Mouse (Mus musculus) adipocyte (in vitro differentiated cells): ENCODE results near the gene Barx2.

Experiments
- DNase-seq: peaks from one replicate; pipeline ENCODE4 v3.0.0-alpha.2; 2016; ENCODE audit warnings: low spot score

The Barx2 gene

DNA sequence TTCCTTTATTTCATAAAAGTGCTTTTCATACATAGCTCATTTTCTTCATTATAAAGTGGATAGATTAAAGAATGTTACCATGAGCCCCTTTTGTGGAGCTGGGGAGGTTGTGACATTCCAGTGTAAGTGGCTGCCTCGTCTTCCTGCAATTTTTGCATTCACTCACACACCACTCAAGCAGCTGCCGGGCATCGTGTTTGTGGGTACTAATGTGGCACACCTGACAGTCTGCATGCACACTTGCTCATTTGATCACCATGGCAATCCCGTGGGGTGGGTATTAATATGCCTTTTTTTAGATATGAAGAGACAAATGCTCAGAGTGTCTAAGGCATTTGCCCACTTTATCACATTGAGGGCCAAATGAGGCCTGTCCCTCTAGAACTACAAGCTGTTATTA is 24.9 kb downstream of the Barx2 start:
- no peak for DNase-seq

DNA sequence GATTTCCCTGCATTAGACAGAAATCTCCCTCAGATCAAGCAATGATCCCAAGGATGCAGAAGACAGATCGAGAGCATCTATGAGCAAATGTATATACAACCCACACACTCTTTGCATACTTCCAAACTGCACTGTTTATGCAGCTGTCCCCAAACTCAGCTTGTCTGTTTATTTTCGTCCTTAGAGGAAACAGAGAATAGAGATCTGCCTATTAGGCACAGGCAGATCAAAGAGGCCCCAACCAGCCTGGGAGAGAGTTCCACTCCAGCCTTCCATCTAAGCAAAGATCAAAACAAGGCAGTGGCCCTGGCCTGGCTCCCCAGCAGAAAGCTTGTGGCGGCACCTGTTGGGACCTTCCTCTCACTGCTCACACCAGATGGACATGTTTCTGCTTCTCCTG is 27.0 kb downstream of the Barx2 start:
- DNase-seq, result no peak

DNA sequence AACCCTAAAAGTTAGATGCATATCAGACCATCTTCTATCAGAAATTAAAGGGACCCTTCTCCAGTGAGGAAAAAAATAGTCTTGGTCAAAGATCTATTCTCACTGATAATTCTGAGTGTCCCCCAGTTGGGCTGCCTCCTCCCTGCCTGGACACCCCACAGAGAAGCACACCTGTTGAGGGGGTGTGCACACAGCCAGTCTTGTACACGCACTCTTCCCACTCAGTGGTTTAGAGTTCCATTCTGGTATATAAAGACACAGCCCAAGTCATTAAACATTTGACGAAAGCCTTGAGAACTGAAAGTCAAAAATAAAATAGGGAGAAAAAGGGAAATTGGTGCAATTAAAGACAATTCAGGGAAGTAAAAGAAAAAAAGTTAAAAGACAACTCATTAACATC is 30.9 kb downstream of the Barx2 start:
- no peak for DNase-seq

DNA sequence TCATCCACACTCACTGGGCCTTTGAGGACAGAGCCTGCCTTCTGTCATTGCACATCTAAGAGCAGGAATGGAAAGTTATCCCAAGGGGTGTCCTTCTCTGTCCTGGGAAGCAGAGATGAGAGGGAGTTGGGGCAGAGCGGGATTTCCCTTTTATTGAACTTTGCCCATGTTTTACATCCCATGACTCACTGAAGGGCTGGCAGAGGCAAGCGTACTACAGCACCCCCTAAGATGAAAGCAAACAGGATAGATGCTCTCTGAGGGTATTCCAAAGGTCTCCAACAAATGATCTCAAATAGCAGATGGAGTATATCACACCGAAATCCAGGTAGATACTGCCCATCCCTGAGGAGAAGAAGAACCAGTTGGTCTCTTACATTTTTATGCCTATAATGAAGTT is 37.7 kb downstream of the Barx2 start:
- no peak for DNase-seq

DNA sequence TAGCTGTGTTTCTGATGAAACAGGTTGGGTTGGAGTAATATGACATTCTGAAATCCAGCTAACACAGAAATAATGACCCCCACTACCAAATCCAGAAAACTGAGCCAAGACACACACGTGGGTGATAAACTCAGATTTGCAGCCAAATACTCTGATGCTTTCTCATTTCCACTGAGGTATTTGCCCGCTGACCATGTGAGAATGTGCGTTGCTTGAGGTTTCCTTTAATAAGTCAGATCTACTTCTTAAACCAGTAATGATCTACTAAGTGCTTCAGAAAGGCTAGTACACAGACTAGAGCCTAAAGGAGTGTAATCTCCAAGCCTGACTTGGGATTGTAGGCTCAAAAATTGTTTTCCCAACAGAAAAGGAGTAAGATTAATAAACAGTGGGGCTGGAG is 39.0 kb downstream of the Barx2 start:
- DNase-seq, result no peak

DNA sequence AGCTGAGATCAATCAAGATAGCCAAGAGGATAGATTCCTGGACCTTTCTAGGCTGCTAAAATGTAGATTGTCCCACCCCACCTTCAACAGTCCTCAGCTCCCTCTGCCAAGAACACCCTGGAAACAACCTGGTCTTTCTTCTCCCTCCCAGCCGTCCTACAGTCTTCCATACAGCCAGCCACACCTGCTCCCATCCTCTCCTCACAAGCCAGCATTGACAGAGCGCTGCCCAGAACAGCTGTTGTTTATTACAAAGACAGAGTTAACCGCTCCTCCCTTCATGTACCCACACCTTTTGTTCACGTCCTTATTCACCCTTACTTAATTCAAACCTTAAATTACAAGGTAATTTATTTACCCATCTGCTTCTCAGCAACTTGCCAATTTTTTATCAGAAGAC is 41.9 kb downstream of the Barx2 start:
- DNase-seq, result no peak

DNA sequence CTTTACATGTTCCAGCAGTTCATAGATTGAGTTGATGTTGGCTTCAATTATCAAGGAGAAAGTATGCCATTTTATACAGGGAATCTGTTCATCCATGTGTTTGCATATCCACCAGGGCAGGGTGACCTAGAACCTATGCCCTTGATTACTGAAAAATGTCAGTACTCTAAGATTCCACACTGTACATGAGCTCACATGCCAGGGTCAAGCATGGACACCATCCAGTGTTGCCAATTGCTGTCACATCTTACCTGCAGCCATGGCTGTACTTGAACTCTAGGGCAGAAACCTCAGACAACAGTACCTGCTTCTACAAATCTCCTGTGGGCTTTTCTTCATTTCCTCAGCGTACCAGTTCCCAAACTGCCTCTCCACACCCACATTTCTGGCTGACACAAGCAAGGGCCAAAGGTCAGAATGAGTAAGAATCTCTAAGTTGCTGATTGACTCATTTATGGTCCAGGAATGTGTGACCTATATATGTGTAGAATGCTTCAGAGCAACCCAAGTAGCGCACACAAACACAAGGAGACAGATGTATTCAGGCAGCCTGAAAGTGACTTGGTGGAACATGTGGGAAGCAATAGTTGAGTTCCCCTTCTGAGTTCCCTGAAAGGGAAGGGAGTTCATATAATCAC is 44.3 kb downstream of the Barx2 start:
- no peak for DNase-seq

DNA sequence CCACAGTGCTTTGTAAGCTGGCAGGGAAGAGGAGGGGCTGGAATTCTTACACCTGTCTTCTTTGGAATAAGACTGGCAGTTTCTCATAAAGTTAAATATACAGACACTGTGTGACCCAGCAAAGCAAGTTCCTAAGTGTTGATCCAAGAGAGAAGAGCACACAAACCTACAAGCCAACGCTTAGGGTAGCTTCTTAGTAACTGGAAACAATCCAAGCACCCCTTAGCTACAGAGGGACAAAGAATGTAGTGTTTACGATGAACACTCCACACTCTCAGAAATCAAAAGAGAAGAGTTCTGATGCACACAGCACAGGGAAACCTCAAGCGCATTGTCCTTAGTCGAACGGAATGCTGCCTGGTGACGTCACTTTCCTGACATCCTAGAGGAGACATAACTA is 49.4 kb downstream of the Barx2 start:
- no peak for DNase-seq

DNA sequence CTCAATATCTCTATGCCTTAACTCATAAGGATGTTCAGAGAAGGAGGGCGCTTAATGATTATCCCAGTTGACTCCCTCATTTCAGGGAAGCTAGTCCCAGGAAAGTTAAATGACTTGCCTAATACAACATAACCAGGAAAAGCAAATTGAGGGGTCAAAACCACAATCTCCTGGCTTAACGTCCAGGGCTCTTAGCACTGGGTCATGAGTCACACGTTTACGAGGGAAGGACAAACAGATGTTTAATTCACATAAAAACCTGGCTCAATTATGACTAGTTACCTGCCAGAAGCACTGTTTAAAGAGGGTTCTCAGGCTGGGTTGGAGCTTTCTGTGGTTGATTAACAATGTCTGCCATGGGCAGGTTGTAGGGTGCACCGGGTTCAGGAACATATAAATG is 53.8 kb downstream of the Barx2 start:
- no peak for DNase-seq

DNA sequence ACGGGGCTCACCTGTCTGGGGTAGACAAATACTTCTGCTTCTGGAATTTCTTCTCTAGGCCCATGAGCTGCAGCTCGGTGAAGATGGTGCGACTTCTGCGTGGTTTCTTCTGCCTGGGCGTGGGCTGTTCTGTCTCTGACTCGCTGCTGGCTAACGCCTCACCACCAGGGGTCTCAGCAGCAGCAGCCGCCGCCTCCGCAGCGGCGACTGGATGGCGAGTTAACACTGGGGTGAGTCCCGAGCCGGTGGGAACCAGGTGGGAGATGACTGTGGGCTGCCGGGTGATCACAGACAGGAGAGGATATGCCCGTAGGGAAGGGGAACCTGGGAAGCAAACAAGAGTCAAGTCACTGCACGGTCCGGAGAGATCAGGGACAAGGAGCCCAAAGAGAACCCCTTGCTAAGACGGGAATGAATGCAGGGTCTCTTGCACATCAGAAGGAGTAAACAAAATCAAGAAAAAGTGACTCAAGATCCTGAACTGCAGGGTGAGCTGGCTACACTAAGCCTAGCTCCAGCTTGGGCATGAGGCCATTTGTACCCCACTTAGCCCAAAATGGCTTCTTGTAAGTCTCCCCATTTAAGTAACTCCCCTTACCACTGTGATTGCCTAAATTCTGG is 54.4 kb downstream of the Barx2 start:
- DNase-seq, result no peak

DNA sequence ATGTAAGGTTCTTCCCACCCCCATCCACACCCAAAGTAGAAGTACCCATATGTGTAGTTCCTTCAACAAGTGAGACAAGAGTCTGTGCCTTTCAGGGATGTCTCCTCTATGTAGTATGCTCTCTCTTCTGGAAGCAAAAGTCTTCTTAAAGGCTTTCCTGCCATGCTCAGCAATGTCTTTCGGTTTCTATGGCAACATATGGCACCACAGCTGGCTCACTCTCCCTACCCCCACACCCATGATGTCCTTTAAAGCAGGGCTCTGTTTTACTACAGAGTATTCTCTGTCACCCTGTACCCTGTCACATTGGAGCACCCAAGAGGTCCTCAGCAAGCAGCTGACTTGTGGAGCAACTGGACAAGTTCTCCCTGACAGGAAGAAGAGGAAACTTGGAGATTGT is 55.8 kb downstream of the Barx2 start:
- DNase-seq, result no peak

DNA sequence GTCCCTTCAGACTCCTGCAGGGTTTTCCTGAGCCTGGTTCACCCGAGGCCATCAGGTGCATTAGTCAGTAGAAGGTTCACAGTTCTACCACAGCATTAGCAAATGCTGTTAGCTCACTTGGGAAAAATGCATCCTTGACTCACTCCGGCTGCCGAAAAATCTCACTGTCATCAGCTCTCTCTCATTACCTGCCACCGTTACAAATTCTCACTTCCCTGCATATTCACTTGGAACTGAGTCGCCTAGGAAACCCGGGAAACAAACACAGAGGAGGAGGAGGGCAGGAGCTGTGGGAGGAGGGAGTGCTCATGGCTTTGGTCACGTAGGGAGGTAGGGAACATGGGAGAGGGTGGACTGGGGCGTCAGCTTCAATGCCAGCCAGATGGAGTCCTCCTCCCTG is 56.8 kb downstream of the Barx2 start:
- DNase-seq, result no peak

DNA sequence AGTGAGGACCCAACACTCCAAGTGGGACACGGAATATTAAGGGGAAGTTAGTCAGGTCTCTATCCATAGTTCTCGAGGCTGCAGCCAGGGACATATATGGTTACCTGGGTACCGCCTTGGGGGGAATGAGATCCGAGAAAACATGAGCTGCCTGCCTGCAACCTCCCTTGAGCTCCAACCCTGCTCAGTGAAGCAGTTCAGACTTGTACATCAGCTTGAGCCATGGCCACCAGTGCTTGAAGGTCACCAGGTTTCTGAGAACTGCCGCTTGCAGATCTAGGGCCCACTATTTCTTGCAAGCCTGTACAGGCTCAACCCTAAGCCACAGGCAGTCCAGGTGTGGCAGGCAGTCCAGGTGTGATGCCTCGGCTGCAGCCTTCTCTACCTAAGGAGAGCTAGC is 57.6 kb downstream of the Barx2 start:
- DNase-seq, result no peak

DNA sequence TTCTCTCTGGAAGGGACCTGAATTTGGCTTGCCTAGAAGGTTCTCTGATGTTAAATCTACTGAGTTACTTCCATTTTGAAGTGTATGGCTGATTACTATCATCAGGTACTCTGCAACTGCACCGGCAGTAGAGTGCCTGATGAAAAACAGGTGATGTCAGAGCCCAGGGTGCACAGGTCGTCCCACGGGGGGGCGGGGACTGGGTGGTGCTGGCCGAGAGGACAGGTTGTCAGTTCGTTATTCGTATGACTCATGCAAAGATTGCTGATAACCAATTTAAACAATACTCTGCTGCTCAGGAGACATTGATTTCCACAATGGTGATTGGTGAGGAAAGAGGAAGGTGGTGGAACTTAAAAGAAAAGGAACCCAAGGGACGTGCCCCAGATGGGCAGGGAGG is 61.6 kb downstream of the Barx2 start:
- no peak for DNase-seq

DNA sequence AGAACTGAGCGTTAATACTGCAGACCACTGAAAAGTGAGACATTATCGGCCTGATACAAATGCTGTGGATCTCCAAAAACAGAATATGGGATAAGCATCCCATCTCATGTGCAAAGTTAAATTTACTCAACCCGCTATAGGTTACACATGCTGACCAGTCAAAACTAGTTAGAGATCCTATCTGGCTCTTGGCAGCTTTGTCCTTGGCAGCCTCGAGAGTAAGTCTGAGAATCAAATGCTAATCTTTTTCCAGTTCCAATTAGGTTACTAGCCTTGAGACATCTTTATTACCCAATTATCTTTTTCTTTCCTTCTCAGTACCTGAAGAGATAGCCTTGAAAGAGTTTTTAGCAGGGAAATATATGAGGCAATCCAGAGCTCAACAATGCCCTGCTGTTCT is 62.6 kb downstream of the Barx2 start:
- DNase-seq, result no peak

DNA sequence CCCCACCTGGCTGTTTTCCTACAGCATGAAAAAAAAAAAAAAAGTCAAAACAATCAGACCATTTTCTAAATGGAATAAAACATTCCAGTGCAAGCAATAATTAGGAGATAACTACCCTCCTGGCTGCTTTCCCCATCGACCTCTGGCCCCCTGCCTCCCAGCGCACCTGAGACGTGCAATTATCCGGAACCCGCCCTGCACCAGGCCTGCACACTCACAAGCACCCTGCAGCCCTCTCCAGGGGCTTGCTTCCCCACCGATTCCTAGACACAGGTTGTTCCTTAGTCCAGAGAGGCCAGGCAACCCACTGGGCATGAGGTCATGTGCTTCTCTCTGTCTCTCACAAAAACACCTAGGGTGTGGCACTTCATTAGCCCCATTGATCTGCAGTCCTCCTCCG is 63.9 kb downstream of the Barx2 start:
- no peak for DNase-seq

DNA sequence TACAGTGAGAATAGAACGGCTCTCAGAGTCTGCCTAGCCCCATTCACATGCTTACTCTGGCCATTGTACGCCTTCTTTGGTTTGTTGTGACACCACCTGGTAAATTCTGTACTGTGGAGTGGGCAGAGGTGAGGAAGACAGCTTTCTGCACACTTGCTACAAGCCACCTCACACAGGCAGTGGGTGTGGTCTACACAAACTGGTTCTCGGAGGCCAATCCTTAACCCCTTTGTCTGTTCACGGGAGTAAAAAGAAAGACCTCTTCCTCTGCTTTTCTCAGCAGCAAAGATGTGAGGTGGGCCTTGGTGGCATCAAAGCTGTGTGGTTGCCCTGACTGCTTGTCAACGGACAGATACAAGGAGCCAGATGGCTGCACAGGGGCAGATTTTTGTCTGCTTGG is 68.6 kb downstream of the Barx2 start:
- no peak for DNase-seq

DNA sequence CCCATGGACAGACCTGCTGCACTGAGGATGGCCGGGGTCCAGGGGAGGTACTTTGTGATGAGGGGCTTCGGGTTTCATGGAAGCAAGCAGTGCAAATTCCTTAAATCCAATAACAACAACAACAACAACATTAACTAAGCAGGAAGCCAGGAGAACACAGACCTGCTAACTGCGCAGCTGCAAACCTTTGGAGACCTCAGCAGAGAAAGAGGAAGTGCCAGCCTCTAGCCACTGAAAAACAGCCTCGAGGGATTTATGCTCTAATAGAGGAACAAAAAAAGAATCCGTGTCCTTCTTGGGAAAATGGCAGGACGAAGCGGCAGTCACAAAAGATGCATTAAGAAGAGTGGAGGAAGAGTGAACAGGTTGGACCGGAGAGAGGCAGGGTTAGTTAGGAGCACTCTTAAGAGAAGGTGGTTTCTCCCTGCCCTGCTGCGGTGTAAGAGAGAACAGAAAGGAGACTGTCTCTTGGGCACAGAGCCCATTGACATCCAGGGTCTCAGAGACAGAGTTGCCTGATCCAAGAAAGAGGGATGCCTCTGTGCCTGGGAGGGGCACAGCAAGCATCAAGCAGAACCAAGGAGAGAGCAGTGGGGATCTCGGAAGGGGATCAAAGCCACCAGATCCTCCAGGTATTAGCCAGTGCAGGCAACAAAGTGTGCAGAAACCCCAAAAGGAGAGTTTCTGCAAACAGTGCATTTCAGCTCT is 72.0 kb downstream of the Barx2 start:
- DNase-seq, result no peak

DNA sequence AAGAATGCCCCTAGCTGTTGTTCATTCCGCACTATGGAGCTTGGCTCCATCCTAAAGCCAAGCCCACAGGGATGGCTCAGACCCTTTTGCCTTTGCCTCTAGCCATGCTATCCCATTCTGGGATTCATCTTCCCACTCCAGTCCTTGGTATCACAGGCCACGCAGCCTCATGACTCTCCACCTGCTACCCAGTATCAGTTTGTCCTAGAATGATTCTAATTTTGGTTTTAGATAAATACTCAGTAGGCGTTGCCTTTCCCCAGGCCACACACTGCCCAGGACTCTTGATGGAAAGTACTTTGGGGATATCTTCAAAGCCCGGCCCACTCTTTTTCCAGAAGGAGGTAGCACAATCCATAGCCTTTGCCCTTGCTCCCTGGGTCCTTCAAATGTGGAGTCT is 72.7 kb downstream of the Barx2 start:
- DNase-seq, result no peak

DNA sequence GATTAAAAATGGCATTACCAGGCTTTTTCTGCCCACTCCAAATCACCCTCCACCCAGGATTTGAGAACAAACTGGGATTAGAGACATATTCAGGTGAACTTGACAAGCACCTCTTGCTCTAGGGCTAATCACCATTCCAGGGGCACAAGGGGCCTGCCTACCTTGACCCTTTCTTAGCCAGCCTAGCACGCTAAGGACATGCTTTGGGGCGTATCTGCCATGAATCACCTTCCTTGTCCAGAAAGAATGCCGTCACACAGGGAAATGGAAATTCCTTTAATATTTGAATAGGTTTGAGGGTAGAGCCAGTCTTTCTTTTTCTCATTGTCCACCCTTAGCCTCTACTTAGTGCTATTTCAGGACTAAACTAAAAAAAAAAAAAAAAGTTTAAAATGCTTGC is 73.2 kb downstream of the Barx2 start:
- no peak for DNase-seq

DNA sequence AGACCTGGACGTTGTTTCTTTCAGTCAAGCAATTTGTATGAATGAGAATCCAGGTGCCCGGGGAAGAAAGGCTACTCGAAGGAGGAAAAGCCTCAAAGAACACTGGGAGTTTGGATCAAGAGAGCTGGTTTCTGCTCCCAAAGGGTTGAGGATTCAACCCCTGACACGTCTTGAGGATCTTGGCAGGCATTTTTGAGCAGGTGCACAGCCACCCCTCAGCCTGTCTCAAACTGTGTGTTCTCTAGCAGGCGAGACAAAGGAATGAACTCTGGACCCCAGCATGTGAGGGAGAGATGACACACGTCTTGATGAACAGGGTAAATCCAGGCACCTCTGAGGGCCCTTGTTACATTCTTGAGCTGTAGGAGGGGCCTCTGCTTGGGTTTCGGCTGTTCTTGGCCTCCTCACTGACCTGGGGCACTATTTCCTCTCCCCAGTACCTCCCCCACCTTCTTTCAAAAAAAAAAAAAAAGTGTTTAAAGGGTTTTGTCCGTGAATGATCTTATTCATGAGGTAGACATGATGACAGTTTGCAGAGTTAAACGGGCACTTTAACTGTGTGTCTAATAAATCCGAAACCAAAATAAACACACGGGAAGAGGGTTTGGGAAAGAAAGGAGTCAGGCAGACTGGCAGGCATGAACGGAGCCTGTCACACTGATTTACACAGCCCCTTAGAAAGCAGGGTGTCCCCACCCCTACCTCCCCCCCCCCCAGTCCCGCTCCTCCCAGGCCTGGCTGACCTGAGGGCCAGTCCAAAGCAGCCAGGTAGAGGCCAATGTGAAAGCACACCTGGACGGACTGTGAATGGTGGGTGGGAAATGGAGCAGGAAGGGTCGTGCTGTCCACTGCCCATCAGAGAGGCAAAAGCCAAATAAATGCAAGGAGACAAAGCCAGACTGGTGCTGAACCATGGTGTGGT is 73.9 kb downstream of the Barx2 start:
- no peak for DNase-seq

DNA sequence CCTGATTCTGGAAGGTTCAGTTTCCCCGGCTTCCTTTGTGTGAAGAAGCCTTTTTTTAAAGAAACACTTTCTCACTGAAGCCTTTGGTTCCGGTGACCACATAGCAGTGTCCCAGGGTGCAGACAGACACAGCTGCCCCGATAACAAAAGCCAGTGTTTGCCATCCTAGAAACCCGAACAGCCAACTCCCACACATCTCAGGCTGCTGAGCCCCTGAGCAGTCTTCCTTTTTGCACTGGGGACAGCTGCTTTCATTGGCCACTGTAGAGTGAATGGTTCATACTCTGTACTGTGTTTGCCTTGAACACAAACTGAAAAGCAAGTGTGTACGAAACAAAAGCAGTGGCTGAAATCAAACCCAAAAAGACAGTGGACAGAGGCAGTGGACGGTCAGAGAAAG is 75.2 kb downstream of the Barx2 start:
- DNase-seq, result no peak

DNA sequence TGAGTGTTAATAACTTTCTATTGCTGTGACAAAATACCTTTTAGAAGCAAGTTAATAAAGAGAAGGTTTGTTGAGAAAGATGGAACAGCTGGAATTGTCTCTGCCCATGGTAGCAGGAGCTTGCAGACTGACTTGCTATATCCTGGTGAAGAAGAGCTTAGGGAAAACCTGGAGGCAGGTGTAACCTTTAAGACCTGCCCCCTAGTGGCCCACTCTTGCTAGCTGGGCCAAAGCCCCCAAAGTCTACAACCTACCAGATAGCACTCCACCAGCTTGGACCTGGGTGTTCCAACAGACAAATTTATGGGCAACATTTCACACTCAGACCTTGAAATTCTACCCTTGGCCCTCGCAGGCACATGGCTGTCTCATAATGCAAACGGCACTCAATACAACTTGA is 104.5 kb downstream of the Barx2 start:
- no peak for DNase-seq
